Mouse (Mus musculus) bone marrow, adult 2 months (tissue): ENCODE data around the gene Sec23a. TPM values are rescaled to one million over a fixed set of nuclear protein-coding genes. Genes with fewer than 3 reads are reported as not detected.
A peak's percentile ranks its signal among the peaks of the same experiment; 100 is the strongest.
"Not testable (repeated sequence)": the region's sequence is repeated elsewhere in the genome, so short reads cannot be mapped to it uniquely, and the experiment has no call there.

Experiments used
- H3K27ac ChIP-seq: fragments of 200-500 bp; 2 replicates; pipeline ENCODE4 v1.5.1; 2012; ENCODE audit warnings: low read depth, mild to moderate bottlenecking, control low read depth, inconsistent platforms, low read length; ENCODE audit not compliant: control insufficient read depth, poor library complexity, insufficient read depth
- H3K4me1 ChIP-seq: fragments of 200-500 bp; 2 replicates; pipeline ENCODE4 v1.6.1; 2011; ENCODE audit warnings: low read length; ENCODE audit not compliant: control insufficient read depth, insufficient read depth
- H3K4me3 ChIP-seq: fragments of 200-500 bp; replicated peaks from 2 replicates; pipeline ENCODE3; 2011; ENCODE audit warnings: mild to moderate bottlenecking, low read depth, low read length, control low read depth; ENCODE audit not compliant: control insufficient read depth
- CTCF ChIP-seq: fragments of 200-500 bp; IDR thresholded peaks from 2 replicates; pipeline ENCODE4 v1.5.1; 2011; ENCODE audit warnings: low read length, control low read depth; ENCODE audit not compliant: control insufficient read depth, insufficient read depth
- POLR2A ChIP-seq: fragments of 200-500 bp; IDR thresholded peaks from 2 replicates; pipeline ENCODE4 v1.6.1; 2011; ENCODE audit warnings: low read depth, mild to moderate bottlenecking, control low read depth, low read length, borderline replicate concordance; ENCODE audit not compliant: control insufficient read depth
- WGBS: fragments of 180-500 bp; shearing (Covaris S2); methylation state at CpG from one replicate; pipeline ENCODE4 v1.1.7; 2018; 5-methylcytosine and 5-hydroxymethylcytosine counted together
- polyA plus RNA-seq: library from polyadenylated mRNA; stranded (reverse); fragments of >200 nt; gene quantifications from 2 replicates; pipeline ENCODE4 v1.2.4, GENCODE M21; 2011; ENCODE audit warnings: low replicate concordance; ENCODE audit not compliant: missing spikeins, insufficient read depth, insufficient read length

Gene Sec23a
- polyA plus RNA-seq, 1 experiment = 14.7 TPM

DNA sequence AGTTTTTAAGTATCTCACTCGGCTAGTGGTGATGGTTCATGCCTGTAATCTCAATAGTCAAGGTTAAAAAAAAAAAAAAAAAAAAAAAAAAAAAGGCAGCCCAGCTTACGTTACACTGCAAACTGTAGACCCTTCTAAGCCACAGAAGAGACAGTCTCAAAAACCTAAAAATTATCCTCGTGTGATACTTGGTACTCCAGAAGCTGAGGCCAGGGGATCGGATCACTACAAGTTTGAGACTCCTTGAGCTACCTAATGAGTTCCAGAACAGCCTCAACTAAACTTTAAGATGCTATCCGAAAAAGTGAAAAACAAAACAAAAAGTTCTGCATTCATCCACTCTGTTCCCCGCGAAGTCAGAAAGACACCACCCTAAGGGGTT, 884 bp upstream of the Sec23a start:
- TF ChIP-seq CTCF = no peak
- TF ChIP-seq POLR2A = no peak
- 0% methylated on average over 7 of the region's 7 CpGs for WGBS
- Histone ChIP-seq H3K27ac (no peak overlapping the region; the same call in 1 of the 2 replicates), H3K4me3 (peak overlapping the region; percentile 69), H3K4me1 (no peaks in the 10 kb centered on the region)

DNA sequence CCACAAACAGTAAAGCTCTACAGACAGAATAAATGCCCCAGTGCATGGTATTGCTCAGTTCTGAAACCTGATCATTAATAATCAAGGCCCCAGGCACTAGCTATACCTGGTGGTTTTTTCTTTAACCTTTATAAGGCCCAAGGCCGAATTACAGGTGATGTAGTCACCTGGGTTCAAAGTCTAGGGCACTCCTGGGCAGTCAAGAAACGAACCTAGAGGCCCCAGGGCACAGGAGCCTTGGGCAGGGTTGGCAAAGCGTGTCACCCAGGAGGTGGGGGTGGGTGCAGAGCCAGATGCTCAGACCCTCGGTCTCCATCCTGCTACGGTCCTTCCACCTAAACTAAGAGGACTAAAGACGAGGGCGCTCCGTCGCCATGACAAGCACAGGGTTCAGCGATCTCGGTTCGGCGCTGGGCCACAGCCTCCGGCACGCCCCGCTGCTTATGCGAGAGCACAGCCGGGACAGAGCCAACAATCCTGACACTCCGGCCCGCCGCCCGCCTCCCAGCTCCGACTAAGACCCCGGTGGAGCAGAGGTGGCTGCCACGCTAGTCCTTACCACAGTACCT, 458 bp downstream of the Sec23a start:
- WGBS = under 1% methylated on average over 25 of the region's 25 CpGs
- H3K27ac ChIP-seq = peak overlapping the region; percentile 97
- peak overlapping the region; percentile 82 for H3K4me3 ChIP-seq
- TF ChIP-seq POLR2A (no peak), CTCF (no peak)
- no peaks in the 10 kb centered on the region for H3K4me1 ChIP-seq

DNA sequence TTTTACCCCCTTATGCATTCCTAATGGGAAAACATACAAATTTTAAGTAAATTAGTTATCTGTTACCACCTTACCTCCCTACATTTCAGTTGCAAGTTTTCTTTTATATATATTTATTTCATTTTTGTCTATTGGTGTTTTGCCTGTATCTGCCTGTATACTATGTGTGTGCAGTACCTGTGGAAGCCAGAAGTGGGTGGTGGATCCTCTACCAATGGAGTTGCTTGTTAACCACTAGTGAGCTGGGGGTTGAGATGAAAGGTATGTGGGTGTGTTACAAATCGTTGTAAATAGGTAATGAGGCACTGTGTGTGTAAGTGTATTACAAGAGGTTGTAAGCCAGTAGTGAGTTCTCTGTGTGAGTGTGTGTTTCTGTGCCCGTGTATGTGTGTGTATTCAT, 1.3 kb downstream of the Sec23a start:
- Histone ChIP-seq H3K27ac (no peak overlapping the region), H3K4me1 (no peaks in the 10 kb centered on the region), H3K4me3 (no peak overlapping the region)
- no peak for TF ChIP-seq POLR2A
- no peak for TF ChIP-seq CTCF
- WGBS = 58% methylated on average over 2 of the region's 2 CpGs

DNA sequence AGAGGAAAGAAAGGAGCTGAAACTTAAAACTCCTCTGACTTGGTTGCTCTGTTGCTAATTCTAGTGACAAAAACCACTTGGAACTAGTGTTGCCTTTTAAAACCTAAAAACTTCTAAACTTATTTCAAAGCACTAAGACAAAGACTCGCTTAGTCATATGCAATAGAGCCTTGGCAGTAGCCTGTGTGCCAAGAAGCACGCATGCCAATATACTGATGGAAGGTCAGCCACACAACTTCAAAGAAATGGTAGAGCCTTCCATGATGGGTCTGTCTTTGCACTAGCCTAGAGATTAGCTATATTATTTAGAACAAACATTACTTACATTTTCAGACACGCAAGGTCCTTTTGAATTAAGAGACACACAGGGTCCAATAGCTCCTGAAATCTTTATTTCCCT, 26.1 kb downstream of the Sec23a start:
- TF ChIP-seq POLR2A (no peak), CTCF (no peak)
- Histone ChIP-seq H3K4me3 (no peak overlapping the region), H3K4me1 (no peaks in the 10 kb centered on the region), H3K27ac (no peak overlapping the region)
- whole genome bisulfite sequencing = 88% methylated on average over 3 of the region's 3 CpGs

DNA sequence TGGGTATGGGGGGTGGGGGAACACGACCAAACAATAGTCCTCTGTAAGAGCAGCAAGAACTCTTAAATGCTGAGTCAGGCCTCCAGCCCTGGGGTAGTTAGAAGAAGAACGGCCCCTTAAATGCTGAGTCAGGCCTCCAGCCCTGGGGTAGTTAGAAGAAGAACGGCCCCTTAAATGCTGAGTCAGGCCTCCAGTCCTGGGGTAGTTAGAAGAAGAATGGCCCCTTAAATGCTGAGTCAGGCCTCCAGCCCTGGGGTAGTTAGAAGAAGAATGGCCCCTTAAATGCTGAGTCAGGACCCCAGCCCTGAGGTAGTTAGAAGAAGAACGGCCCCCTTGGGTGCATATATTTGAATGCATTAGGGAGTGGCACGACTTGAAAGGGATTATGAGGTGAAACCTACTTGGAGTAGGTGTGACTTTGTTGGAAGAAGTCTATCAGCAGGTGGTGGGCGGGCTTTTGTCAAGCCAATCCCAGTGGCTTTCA, 30.6 kb downstream of the Sec23a start:
- 61% methylated on average over 6 of the region's 6 CpGs for WGBS
- not testable (repeated sequence) for H3K4me3 ChIP-seq, H3K4me1 ChIP-seq, H3K27ac ChIP-seq

DNA sequence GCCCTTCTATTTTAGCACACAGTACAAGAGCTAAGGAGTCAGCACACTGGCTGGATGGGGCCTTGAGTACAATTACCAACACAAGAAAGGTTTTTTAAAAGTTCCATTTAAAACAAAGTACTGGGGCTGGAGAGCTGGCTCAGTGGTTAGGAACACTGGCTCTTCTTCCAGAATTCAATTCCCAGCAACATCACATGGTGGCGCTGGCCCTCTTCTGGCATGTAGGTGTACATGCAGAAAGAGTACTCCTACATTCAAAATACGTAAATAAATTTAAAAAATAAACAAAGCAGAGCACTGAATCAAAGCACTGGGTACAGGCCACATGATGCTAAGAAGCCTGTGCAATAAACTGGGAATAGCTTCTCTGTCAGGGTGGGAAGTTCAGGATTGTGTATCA, 34.9 kb downstream of the Sec23a start:
- TF ChIP-seq POLR2A (no peak), CTCF (no peak)
- WGBS = 77% methylated on average over 2 of the region's 2 CpGs
- no peak overlapping the region for H3K4me3 ChIP-seq
- no peaks in the 10 kb centered on the region for H3K4me1 ChIP-seq
- no peak overlapping the region for H3K27ac ChIP-seq

DNA sequence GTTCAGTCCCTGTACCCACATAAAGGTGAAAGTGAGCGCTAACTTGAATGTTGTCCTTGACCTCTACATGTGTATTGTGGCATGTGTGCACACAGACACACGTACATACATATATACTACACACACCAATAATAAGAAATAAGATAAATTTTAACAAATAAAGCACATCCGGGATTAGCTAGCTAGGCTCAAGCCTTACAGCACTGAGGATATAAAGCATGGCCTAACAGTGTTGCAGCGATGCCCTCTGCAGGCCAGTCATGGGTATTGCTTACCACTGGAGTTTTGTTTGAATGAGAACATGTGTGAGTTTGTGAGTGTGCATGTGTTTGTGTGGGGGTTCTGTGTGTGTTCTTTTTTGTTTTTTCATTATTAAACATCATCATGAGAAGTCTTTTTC, 47.2 kb downstream of the Sec23a start:
- H3K4me1 ChIP-seq = no peaks in the 10 kb centered on the region
- WGBS = 68% methylated on average over 4 of the region's 4 CpGs
- TF ChIP-seq POLR2A (no peak), CTCF (peak; percentile 45)
- H3K4me3 ChIP-seq = no peak overlapping the region
- H3K27ac ChIP-seq = no peak overlapping the region

DNA sequence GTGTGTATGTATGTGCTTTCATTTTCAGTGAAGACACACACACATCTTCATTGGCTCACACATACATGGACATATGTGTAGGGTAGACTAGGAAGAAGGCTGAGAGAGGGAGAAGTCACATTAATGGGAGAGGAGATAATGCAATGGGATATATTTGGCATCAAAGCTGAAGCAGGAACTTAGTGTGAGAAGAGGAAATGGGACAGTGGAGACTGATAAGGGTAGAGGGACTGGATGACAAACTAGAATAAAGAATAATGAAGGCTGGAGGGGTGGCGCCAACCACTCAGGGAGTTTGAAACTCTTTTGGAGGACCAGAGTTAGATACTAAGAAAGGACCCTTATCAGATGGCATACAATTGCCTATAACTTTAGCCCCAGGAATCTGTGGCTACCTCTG, 51.0 kb downstream of the Sec23a start:
- no peak overlapping the region for H3K27ac ChIP-seq
- no peak for TF ChIP-seq POLR2A
- no peak for TF ChIP-seq CTCF
- 67% methylated on average over 1 of the region's 1 CpGs for WGBS
- no peak overlapping the region for H3K4me3 ChIP-seq
- no peaks in the 10 kb centered on the region for H3K4me1 ChIP-seq

DNA sequence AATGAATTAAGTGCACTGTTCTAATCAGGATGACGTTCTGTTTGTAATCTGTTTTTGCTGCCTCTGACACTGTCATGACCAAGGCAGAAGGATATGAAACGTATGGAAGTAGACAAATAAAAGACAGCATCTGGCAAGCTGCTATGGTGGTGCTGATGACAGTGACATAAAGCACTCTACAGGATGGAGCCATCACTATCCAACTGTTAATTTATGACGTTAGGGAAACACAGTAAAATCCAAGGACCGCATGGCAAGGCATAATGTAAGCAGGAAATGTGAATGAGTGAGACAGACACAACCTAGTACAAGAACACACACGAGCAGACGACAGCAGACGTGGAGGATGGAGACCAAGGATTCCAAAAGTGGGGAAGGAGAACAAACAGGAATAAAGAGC, 55.2 kb downstream of the Sec23a start:
- TF ChIP-seq POLR2A = no peak
- no peak for TF ChIP-seq CTCF
- Histone ChIP-seq H3K4me1 (no peaks in the 10 kb centered on the region), H3K27ac (no peak overlapping the region), H3K4me3 (no peak overlapping the region)
- WGBS = 80% methylated on average over 7 of the region's 7 CpGs
